Mouse (Mus musculus): ENCODE measurements around the gene Fbxo11. TPM values are rescaled to one million over a fixed set of nuclear protein-coding genes. Genes with fewer than 3 reads are reported as not detected.
A peak's percentile ranks its signal among the peaks of the same experiment; 100 is the strongest.
"Not testable (repeated sequence)": the region's sequence is repeated elsewhere in the genome, so short reads cannot be mapped to it uniquely, and the experiment has no call there.

Fbxo11 gene
- polyA plus RNA-seq, 1 experiment from 2014 or later = 19.6 TPM

- no peaks in the 10 kb centered on the region for H3K4me1 ChIP-seq
- no peak overlapping the region for H3K27ac ChIP-seq (replicated peaks)
- H3K36me3 ChIP-seq = peaks cover 63% of the 10 kb centered on the region
- H3K9me3 ChIP-seq (replicated peaks) = no peaks in the 10 kb centered on the region
- no peak for ATAC-seq (ENCODE audit: insufficient number of reproducible peaks, low FRiP score, low TSS enrichment, low read depth)
- no peaks in the 10 kb centered on the region for H3K27me3 ChIP-seq
- no peak overlapping the region for H3K4me3 ChIP-seq (replicated peaks)
- no peak overlapping the region for H3K4me2 ChIP-seq (replicated peaks)
- WGBS = 72% methylated on average over 4 of the region's 4 CpGs
- H3K9ac ChIP-seq = no peak overlapping the region
Measured at GRCm38 (mm10) chr17:87997808-87998207, 67.3 kb downstream of the Fbxo11 start.

GRCm38 (mm10) chr17:87993338-87993737 is 71.8 kb downstream of the Fbxo11 start:
- H3K4me1 ChIP-seq = no peaks in the 10 kb centered on the region
- ATAC-seq (ENCODE audit: insufficient number of reproducible peaks, low FRiP score, low TSS enrichment, low read depth) = no peak
- no peak overlapping the region for H3K27ac ChIP-seq (replicated peaks)
- no peak overlapping the region for H3K4me2 ChIP-seq (replicated peaks)
- H3K4me3 ChIP-seq (replicated peaks) = no peak overlapping the region
- WGBS = 69% methylated on average over 1 of the region's 1 CpGs
- no peaks in the 10 kb centered on the region for H3K27me3 ChIP-seq
- no peaks in the 10 kb centered on the region for H3K9me3 ChIP-seq (replicated peaks)
- no peak overlapping the region for H3K9ac ChIP-seq
- peaks cover 64% of the 10 kb centered on the region for H3K36me3 ChIP-seq

GRCm38 (mm10) chr17:87992154-87992553 is 72.9 kb downstream of the Fbxo11 start:
- ATAC-seq (ENCODE audit: insufficient number of reproducible peaks, low FRiP score, low TSS enrichment, low read depth) = no peak
- Histone ChIP-seq H3K4me3 (replicated peaks) (no peak overlapping the region), H3K36me3 (peaks cover 76% of the 10 kb centered on the region), H3K9me3 (replicated peaks) (no peaks in the 10 kb centered on the region), H3K27me3 (no peaks in the 10 kb centered on the region), H3K4me1 (no peaks in the 10 kb centered on the region), H3K27ac (replicated peaks) (no peak overlapping the region), H3K9ac (no peak overlapping the region), H3K4me2 (replicated peaks) (no peak overlapping the region)
- 82% methylated on average over 3 of the region's 3 CpGs for WGBS

- Histone ChIP-seq H3K9me3 (replicated peaks) (no peaks in the 10 kb centered on the region), H3K36me3 (peaks cover 83% of the 10 kb centered on the region), H3K4me1 (no peaks in the 10 kb centered on the region), H3K27me3 (no peaks in the 10 kb centered on the region), H3K4me2 (replicated peaks) (no peak overlapping the region), H3K4me3 (replicated peaks) (no peak overlapping the region), H3K27ac (replicated peaks) (no peak overlapping the region), H3K9ac (no peak overlapping the region)
- no peak for ATAC-seq (ENCODE audit: insufficient number of reproducible peaks, low FRiP score, low TSS enrichment, low read depth)
- WGBS = 74% methylated on average over 6 of the region's 6 CpGs
Measured at GRCm38 (mm10) chr17:87987507-87987906, 77.6 kb downstream of the Fbxo11 start.

- H3K27ac ChIP-seq (replicated peaks) = no peak overlapping the region
- H3K27me3 ChIP-seq = no peaks in the 10 kb centered on the region
- no peaks in the 10 kb centered on the region for H3K9me3 ChIP-seq (replicated peaks)
- peaks cover 81% of the 10 kb centered on the region for H3K36me3 ChIP-seq
- H3K9ac ChIP-seq = no peak overlapping the region
- no peak overlapping the region for H3K4me3 ChIP-seq (replicated peaks)
- H3K4me2 ChIP-seq (replicated peaks) = no peak overlapping the region
- 88% methylated on average over 8 of the region's 8 CpGs for WGBS
- no peaks in the 10 kb centered on the region for H3K4me1 ChIP-seq
- no peak for ATAC-seq (ENCODE audit: insufficient number of reproducible peaks, low FRiP score, low TSS enrichment, low read depth)
Measured at GRCm38 (mm10) chr17:87985916-87986315, 79.2 kb downstream of the Fbxo11 start.

GRCm38 (mm10) chr17:87984440-87985214 is 80.5 kb downstream of the Fbxo11 start:
- H3K9ac ChIP-seq = no peak overlapping the region
- H3K27me3 ChIP-seq = no peaks in the 10 kb centered on the region
- no peaks in the 10 kb centered on the region for H3K4me1 ChIP-seq
- 90% methylated on average over 20 of the region's 20 CpGs for WGBS
- no peak overlapping the region for H3K4me2 ChIP-seq (replicated peaks)
- ATAC-seq (ENCODE audit: insufficient number of reproducible peaks, low FRiP score, low TSS enrichment, low read depth) = no peak
- no peaks in the 10 kb centered on the region for H3K9me3 ChIP-seq (replicated peaks)
- peaks cover 79% of the 10 kb centered on the region for H3K36me3 ChIP-seq
- no peak overlapping the region for H3K27ac ChIP-seq (replicated peaks)
- H3K4me3 ChIP-seq (replicated peaks) = no peak overlapping the region

- H3K4me3 ChIP-seq (replicated peaks) = no peak overlapping the region
Measured at GRCm38 (mm10) chr17:87983313-87983712, 81.8 kb downstream of the Fbxo11 start.

GRCm38 (mm10) chr17:87982112-87982511 is 83.0 kb downstream of the Fbxo11 start:
- Histone ChIP-seq H3K27me3 (no peaks in the 10 kb centered on the region), H3K9me3 (replicated peaks) (no peaks in the 10 kb centered on the region), H3K4me2 (replicated peaks) (no peak overlapping the region), H3K4me1 (no peaks in the 10 kb centered on the region), H3K4me3 (replicated peaks) (no peak overlapping the region), H3K36me3 (peaks cover 60% of the 10 kb centered on the region), H3K27ac (replicated peaks) (no peak overlapping the region), H3K9ac (no peak overlapping the region)
- no peak for ATAC-seq (ENCODE audit: insufficient number of reproducible peaks, low FRiP score, low TSS enrichment, low read depth)
- 89% methylated on average over 3 of the region's 3 CpGs for WGBS

More at GRCm38 (mm10) chr17:87983313-87983712, 81.8 kb downstream of the Fbxo11 start:
- Histone ChIP-seq H3K9ac (no peak overlapping the region), H3K27ac (replicated peaks) (no peak overlapping the region), H3K36me3 (peaks cover 67% of the 10 kb centered on the region), H3K4me1 (no peaks in the 10 kb centered on the region), H3K27me3 (no peaks in the 10 kb centered on the region), H3K9me3 (replicated peaks) (no peaks in the 10 kb centered on the region), H3K4me2 (replicated peaks) (no peak overlapping the region)
- no peak for ATAC-seq (ENCODE audit: insufficient number of reproducible peaks, low FRiP score, low TSS enrichment, low read depth)
- 42% methylated on average over 4 of the region's 4 CpGs for WGBS

GRCm38 (mm10) chr17:87979696-87980095 is 85.4 kb downstream of the Fbxo11 start:
- not testable (repeated sequence) for H3K27ac ChIP-seq (replicated peaks); H3K9me3 ChIP-seq (replicated peaks); H3K9ac ChIP-seq; H3K4me1 ChIP-seq; ATAC-seq (ENCODE audit: insufficient number of reproducible peaks, low FRiP score, low TSS enrichment, low read depth); H3K4me2 ChIP-seq (replicated peaks); H3K4me3 ChIP-seq (replicated peaks); H3K27me3 ChIP-seq
- 63% methylated on average over 1 of the region's 1 CpGs for WGBS
- H3K36me3 ChIP-seq = peaks cover 38% of the 10 kb centered on the region

GRCm38 (mm10) chr17:87976927-87977326 is 88.2 kb downstream of the Fbxo11 start:
- H3K4me3 ChIP-seq (replicated peaks); H3K27me3 ChIP-seq; H3K9ac ChIP-seq; H3K27ac ChIP-seq (replicated peaks); H3K9me3 ChIP-seq (replicated peaks); H3K4me2 ChIP-seq (replicated peaks); ATAC-seq (ENCODE audit: insufficient number of reproducible peaks, low FRiP score, low TSS enrichment, low read depth): not testable (repeated sequence)
- Histone ChIP-seq H3K4me1 (peaks cover 14% of the 10 kb centered on the region), H3K36me3 (peaks cover 17% of the 10 kb centered on the region)
- WGBS = 85% methylated on average over 4 of the region's 4 CpGs

- WGBS = 66% methylated on average over 9 of the region's 9 CpGs
- peaks cover 14% of the 10 kb centered on the region for H3K4me1 ChIP-seq
- no peaks in the 10 kb centered on the region for H3K27me3 ChIP-seq
- no peak for ATAC-seq (ENCODE audit: insufficient number of reproducible peaks, low FRiP score, low TSS enrichment, low read depth)
- H3K4me3 ChIP-seq (replicated peaks) = peak overlapping the region; percentile 98
- peaks cover 12% of the 10 kb centered on the region for H3K36me3 ChIP-seq
- H3K27ac ChIP-seq (replicated peaks) = no peak overlapping the region
- no peaks in the 10 kb centered on the region for H3K9me3 ChIP-seq (replicated peaks)
- H3K4me2 ChIP-seq (replicated peaks) = peak overlapping the region; percentile 69
- no peak overlapping the region for H3K9ac ChIP-seq
Measured at GRCm38 (mm10) chr17:87976154-87976806, 88.8 kb downstream of the Fbxo11 start.
